Mouse (Mus musculus): ENCODE results near the gene Sla2.
"Not testable (repeated sequence)": the region's sequence is repeated elsewhere in the genome, so short reads cannot be mapped to it uniquely, and the experiment has no call there.

The Sla2 gene

DNA sequence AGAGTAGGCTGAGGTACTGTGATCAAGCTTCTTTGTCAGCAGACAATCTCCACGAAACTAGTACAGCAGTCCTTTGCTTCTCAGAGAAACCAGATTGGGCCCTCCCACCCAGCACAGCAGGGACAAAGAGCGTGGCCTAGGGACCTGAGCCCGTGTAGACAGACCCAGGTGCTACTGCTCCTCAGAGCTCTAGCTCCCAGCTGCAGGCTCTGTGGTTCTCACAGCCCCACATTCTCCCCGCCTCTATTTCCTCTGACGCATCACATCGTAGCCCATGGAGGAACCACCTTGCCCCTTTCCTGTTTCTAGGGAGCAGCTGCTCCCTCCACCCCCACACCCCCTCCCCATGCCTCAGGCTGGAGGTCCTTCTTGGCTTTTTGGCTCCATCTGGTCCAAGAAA, at the start of gene Sla2:
Sla2 (minus strand) TSS at position 176 of the 400 bp plus-strand sequence.
- DNase-seq (ENCODE audit: low spot score), result no peak

DNA sequence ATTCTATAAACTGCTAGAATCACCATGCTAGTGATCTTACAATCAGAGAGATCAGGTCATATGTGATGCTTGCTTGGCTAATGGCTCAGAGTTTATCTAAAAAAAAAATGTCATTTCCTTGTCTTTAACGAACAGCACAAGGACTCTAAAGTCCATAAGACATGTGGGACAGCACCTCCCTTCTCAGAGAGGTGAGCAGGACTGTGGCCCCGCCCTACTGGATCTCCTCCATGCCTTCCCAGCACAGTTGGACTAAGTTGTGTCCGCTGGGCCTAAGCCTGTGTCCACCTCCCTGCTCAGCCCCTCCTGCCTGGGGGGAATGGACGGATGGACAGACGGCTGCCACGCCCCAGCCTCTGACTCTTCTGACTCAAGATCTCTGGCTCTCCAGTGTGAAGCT, 48.0 kb upstream of the Sla2 start:
- DNase-seq (ENCODE audit: low spot score), result no peak

DNA sequence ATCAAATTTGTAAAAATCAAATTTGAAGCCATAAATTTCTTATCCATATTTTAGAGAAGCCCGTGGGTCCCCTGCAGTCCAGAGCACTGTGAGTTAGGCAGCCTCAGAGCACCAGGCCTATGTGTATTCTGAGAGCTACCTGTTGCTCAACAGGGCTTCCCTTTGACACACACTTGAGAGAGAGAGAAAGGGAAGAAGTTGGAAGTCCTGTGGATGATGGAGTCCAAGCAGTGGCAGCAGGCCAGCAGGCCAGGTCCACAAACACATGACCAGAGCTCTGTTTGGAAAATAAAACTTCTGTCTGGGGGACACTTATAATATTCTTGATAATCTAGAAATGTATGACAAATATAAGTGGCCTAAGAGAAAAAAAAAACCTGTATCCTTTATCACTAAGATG, 46.4 kb upstream of the Sla2 start:
- no peak for DNase-seq (ENCODE audit: low spot score)

DNA sequence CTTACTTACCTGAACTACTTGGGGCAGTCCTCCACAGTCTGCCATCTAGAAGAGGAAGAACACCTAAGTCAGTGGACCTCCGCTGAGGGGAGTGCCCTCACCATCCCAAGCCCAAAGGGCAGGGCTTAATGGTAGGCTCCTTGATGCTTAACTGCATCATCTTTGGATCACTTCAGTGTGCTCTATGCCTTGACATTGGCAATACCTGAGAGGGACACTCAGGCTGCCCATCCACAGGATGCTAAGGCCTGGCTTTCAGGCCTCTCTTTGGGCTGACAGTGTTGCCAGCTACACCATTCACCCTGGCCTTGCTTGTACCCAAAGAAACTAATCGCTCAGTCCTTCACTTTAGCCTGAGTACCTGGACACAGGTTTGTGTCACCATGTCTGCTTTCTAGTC, 44.4 kb upstream of the Sla2 start:
- no peak for DNase-seq (ENCODE audit: low spot score)

DNA sequence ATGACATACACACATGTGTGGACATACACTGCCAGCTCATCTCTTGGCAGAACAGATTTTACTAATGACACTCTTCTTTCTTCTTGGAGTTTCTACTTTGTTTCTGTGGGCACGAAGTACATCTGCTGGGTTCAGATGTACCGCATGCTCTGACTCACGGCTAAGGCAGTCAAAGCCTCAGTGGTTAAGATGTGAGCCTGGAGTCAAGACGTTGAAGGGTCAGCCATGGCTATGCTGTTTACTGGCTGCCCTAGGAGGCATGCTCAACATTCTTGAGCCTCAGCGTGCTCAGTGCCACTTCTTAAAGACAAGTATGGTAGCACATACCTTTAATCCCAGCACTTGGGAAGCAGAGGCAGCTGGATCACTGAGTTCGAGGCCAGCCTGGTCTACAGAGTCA, 43.6 kb upstream of the Sla2 start:
- DNase-seq (ENCODE audit: low spot score), result no peak

DNA sequence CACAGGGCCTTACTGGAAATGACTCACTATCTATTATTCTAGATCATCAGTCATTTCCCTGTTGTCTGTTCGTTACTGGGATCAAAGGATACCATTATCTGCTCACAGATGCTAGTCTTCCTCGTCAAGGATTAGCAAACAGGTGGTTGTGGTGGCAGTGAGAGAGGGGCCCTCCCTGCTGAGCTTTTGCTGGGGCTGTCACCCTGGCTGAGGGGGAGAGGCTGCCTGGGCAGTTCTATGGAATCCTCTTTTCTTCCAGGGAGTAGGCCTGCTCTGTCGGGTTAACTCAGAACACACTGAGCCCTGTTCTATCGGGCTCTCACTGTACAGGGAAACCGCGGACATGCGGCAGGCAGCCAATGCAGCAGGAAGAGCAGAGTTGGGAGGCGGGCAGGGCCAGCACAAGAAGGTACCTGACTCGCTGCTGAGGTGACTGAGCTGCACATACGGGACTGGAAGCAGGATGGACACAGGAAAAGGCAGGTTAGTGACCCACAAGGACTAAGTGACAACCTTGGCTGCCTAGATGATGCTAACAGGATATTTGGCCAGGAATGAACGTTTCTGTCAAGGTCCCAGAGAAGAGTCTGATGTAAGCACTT, 42.6 kb upstream of the Sla2 start:
- no peak for DNase-seq (ENCODE audit: low spot score)

DNA sequence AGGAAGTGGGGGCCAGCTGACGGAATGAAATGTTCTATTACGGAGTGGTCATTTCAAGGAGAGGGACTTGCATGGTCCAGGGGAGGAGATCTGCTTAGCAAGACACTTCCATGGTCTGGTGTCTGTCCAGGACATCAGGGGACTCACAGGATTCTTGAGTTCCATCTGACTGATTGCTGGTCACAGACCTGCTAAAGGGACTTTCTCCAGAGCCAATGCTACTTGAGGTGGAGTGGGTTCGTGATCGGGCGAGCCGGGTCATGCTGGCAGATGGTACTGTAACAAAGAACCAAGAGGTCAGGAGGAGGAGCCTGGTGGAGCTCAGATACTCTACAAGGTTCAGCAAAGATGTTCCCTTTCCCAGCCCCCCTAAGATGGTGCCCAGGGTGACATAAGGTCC, 41.6 kb upstream of the Sla2 start:
- DNase-seq (ENCODE audit: low spot score), result no peak

DNA sequence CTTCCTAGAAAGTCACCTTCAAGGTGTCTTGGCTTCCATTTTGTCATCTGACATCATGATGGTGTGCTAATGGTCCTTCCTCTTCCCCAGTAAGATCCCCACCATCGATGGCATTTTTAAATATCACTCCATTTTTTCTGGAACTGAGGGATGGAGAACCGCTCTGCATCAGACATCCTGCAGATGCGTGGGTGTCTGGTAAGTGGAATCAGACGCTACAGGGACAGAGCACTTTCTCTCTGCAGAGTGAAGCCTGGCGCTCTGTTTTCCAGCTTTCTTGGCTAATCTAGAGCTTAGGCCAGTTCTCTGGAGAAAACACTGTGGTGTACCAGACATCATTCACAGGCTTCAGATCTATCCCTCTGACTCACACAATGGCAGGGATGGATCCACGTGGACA, 40.7 kb upstream of the Sla2 start:
- no peak for DNase-seq (ENCODE audit: low spot score)

DNA sequence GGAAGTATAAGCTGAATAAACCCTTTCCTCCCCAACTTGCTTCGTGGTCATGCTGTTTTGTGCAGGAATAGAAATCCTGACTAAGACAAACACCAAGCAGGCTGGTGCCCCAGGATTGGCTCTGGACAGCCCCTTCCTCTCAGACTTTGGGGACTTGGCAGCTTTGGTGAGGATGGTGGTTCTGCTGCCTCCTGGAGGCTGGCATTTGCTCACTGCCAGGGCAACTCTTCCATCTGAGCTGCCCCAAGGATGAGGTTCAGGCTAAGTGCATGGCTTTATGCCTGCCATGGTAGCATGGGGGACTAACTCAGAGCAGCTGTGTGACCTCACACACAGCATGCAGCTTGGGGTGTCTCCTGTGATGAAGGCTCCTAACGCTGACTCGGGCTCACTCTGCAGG, 38.6 kb upstream of the Sla2 start:
- DNase-seq (ENCODE audit: low spot score), result not testable (repeated sequence)

DNA sequence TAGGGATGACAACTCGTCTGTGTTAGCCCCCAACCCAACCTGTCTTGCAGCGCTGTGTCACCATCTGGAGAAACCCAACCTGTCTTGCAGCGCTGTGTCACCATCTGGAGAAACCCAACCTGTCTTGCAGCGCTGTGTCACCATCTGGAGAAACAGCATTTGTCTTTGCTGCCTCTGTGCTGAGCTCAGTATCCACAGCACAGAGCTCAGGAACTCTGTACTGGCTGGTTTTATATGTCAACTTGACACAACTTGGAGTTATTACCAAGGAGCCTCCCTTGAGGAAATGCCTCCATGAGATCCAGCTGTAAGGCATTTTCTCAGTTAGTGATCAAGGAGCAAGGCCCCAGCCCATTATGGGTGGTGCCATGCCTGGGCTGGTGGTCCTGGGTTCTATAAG, 38.1 kb upstream of the Sla2 start:
- not testable (repeated sequence) for DNase-seq (ENCODE audit: low spot score)

DNA sequence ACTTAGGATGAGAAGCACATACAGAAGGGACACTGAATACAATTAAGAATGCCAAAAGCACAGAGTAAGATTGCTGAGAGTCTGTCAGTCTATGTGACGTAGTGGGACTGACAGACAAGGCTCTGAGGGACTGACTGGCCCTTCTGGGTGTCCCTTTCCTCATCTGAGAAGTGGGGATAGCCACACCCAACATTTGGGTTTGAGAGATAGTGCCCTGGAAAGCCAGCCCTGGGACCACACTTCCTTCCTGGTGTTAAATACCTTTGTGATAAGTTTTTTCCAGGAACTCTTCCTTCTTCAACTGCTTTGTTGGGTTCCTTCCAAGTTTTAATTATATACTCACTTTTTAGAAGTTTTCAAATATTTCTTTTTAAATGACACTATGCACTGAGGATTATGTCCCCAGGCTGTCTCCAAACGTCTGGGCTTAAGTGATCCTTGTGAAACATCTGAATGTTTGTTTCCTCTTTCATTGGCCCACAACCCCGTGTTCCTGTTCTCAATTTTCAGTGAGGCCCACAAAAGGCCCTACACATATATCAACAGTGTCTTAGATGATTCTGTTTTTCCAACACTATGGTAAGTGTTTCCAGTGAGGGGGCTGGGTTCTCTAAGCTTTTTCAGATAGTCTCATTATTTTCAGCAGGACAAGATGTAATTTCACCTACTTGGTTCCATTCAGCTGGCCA, 37.4 kb upstream of the Sla2 start:
- DNase-seq (ENCODE audit: low spot score), result no peak

DNA sequence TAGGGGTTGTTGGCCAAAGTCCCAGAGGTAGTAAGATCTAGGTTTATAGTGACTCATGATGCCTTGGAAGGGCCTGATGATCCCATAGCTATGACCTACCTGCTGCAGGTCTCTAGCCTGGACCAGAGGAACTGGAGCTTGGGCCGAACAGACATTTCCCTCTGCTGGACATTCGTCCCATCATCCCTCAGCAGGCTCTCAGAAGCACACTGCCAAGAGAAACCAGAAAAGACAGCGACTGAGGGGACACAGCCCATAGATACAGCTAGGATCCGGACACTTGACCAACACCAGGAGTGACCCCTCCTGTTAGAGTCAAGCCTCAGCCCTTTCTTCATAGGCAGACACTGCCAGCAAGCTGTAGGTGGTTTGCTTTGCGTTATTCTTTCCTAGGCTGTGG, 36.1 kb upstream of the Sla2 start:
- no peak for DNase-seq (ENCODE audit: low spot score)

DNA sequence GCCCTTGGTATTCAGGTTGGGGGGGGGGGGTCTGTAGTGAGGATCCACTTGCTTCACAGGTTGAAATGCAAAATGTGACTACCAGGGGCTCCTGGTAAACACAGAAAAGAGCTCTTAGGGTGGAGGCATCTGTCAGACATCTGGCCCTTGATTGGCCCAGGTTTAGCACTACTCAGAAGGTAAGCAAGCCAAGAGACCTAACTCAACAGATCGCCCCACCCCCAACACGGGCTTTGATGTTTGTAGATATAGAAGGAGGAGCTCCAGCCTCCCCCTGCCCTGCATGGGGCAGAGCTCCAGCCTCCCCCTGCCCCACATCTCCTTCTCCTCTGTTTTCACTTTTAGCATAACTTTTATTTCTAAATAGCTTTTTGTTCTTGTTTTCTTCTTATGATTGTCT, 32.8 kb upstream of the Sla2 start:
- no peak for DNase-seq (ENCODE audit: low spot score)

DNA sequence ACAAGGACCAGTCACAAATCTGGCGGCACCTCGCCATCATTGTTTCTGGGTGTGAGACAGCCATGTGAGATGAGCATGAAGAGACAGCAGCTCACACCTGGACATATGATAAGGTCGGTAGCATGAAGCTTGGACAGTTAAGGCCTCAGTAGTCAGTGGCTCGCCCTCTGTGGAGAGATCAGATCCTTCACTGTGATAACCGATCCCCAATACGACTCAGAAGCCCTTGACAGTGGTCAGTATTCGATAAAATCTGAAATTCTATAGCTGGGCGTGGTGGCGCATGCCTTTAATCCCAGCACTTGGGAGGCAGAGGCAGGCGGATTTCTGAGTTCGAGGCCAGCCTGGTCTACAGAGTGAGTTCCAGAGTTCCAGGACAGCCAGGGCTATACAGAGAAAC, 32.2 kb upstream of the Sla2 start:
- DNase-seq (ENCODE audit: low spot score), result not testable (repeated sequence)

DNA sequence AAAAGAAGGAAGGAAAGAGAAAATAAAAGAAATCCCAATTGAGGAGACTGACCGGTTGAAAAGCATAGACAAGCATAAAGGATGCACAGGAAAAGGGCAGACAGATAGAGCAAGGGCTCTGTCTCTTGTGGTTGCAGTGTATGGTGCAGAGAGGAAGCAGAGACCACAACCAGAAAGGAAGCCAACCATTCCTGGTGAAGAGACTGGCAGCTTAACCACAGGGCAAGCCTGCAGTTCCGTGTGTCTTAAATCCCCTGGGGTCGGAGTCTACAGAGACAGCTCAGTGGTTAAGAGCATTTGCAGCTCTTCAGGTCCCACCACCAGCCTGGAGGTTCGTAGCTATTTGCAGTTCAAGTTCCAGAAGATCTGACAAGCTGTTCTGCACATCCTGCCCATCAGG, 31.6 kb upstream of the Sla2 start:
- DNase-seq (ENCODE audit: low spot score), result no peak

DNA sequence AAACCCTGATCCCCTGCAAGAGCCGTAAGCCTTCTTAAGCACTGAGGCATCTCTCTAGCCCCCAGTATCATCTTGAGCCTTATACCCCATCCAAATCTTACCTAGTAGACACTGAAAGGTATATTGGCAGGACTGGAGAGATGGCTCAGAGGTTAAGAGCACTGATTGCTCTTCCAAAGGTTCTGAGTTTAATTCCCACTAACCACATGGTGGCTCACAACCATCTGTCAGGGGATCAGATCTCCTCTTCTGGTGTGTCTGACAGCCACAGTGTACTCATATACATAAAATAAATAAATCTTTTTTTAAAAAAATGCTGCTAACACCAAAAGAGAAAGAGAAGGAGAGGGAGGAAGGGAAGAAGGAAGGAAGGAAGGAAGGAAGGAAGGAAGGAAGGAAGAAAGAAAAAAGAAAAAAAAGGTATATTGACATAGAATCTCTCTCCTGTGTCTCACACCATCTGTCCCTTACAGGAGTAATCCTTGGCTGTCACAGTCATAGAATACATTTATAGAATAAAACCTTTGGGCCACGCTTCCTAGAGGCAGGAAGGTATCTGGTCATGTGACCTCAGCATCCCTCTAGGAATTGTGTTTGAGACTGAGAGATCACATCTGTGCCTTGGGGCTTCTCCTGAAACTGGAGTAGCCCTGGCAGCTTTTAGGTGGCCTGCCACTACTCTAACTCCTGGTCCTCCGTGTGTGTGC, 29.6 kb upstream of the Sla2 start:
- no peak for DNase-seq (ENCODE audit: low spot score)

DNA sequence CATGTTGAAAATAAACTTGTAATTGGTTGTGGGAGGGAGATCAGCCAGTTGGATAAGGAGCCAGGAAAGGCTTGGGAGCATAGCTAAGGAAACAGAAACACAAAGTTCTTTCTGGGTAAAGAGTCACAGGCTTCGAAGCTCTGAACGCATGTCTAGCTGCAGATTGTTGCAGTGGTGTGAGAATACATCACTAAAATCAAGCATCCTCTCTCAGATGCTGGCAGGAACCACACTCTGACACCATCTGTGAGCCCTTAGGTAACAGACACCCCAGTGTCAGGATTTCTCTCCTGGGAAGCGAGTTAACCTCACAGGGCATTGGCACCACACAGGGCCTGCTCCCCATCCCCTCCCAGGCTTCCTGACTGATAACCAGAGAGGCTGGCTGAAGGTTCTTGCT, 28.6 kb upstream of the Sla2 start:
- no peak for DNase-seq (ENCODE audit: low spot score)

DNA sequence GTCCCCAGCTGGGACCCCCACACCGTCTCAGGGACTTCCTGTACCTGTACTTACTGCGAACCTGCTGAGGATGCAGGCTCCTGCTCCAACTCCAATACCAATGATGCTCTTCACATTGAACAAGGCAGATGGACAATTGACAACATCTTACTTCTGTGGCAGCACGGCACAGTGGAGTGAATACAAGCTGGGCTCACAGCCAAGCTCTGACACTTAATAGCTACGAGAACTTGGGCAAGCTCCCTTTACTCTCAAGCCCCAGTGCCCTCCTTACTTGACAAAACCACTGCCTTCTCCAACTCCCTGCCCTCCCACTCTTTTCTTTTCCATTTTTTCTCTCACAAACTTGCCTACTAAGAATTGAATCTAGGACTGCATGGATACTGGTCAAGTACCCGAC, 26.2 kb upstream of the Sla2 start:
- DNase-seq (ENCODE audit: low spot score), result no peak

DNA sequence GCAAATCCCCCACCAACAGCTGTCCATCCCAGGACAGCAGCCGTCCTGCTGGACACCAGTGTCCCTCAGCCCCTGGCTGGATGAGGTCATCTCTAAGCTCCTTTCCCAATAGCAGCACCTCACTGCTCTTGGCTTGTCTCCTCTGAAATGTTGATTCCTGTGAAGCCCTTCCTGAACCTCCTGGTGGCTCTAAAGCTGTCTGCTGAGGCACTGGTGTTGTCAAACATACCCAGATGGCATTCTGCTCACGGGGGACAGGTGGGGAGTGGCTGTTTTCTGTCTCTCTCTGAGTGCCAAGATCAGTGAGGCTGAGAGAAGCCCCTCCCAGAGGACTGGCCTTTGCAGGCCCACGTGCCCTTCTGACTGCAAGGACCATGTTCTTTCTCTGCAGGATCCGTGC, 18.9 kb upstream of the Sla2 start:
- not testable (repeated sequence) for DNase-seq (ENCODE audit: low spot score)

DNA sequence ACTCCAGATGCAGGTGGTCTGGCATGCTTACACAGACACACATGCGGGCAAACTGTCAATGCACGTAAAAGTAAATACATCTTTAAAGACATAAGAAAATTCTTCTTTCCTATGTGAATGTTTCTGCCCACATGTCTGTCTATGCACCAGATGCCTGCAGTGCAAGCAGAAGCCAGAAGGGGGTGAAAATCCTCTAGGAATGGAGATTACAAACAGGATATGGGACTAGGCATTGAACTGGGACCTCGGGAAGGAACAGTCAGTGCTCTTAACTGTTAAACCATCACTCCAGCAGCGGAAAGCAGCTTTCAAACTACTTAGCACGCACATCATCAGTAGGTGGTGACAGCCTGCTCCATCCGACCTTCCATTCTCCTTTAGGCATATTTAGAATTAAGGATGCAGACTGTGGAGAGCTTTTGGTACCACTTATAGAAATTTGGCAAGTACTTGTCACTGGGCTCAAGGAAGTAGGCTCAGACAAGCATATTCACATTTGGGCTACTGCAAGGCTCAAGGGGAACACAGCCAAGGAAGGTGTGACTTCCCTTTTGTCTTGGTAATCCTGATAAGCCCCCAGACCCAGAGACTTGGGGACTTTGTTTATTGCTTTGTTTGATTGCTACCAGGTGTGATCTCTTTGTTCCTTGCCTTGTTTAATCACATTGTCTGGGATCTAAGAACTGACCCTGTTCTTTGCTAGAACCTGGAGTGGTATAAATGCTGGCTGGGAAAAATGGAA, 18.2 kb upstream of the Sla2 start:
- DNase-seq (ENCODE audit: low spot score), result peak; percentile 73

DNA sequence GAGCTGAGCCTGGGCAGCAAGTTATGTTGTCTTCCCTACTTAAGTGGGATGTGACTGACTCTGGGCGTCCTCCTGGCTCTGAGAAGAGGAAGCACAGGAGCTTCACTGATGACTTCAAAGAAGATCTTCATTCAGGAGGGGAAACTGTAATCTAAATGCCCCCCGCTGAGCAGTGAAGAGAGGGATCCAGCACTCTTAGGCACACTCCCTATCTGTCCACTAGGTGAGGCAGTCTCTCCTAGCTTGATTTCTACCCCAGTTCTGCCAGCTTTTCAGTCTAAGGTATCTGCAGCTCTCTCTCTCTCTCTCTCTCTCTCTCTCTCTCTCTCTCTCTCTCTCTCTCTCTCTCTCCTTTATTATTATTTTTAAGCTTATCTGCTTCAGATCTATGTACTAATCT, 16.4 kb upstream of the Sla2 start:
- no peak for DNase-seq (ENCODE audit: low spot score)

DNA sequence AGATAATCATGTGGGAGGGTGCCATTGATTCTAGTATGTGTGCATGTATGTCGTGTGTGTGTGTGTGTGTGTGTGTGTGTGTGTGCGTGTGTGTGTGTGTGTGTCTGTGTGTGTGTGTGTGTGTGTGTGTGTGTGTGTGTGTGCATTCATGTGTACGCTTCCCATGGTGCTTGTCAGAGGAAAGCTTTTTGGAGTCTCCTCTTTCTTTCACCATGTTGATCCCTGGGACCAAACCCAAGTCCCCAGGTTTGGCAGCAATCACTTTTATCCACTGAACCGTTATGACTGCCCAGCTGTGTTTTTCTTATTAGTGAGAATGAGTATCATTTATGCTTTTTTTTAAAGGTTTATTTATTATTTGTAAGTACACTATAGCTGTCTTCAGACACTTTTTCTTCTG, 15.4 kb upstream of the Sla2 start:
- not testable (repeated sequence) for DNase-seq (ENCODE audit: low spot score)

DNA sequence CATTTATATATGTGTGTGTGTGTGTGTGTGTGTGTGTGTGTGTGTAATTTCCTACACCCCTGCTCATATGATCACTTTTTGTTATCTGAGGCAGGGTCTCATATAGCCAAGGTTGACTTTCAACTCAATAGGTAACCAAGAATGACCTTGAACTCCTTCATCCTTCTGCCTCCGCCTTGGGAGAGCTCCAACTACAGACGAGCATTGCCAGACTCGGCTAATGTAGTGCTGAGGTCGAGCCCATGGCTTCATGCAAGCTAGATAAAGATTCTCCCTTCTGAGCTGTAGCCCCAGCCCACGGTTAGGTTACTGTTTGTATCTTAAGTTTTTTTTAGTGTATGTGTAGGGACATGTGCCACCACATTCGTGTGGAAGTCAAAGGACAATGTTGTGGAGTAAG, 14.9 kb upstream of the Sla2 start:
- DNase-seq (ENCODE audit: low spot score), result no peak
